Comparison of ENCODE assay signal across 12 mouse cellular contexts in genomic region chr11:109500206-109500605, GRCm38 (mm10). TPM values are rescaled to one million over a fixed set of nuclear protein-coding genes. Genes with fewer than 3 reads are reported as not detected.
A peak's percentile ranks its signal among the peaks of the same experiment; 100 is the strongest.
DNase-seq lines count a peak whose midpoint lies in the region.
"Had no signal": no experiment of that assay in that cellular context is flagged by ENCODE, and none has a peak within 500 bp of the region (broad histone marks: within the 10 kb centered on the region; RNA-seq: fewer than 3 reads in every experiment).

No protein-coding gene starts in this region.

- H3K4me1 ChIP-seq in heart, embryonic 10.5 days: peaks cover 22% of the 10 kb centered on the region

- H3K9me3 ChIP-seq in heart, embryonic 10.5 days: no peaks in the 10 kb centered on the region
- H3K9me3 ChIP-seq: hindbrain, embryonic 13.5 days; liver, embryonic 13.5 days had no signal

- H3K36me3 ChIP-seq in heart, embryonic 10.5 days: no peaks in the 10 kb centered on the region
- H3K36me3 ChIP-seq: hindbrain, embryonic 13.5 days; liver, embryonic 13.5 days had no signal

- DNase-seq in heart, adult 8-10 months (ENCODE audit: low spot score): peak; percentile 62
- no peak for DNase-seq in heart, embryonic 10.5 days (ENCODE audit: low spot score)
- peak; percentile 34 to 48 for DNase-seq in adrenal gland, postnatal 36 days
- DNase-seq in cerebellum, adult 9-11 months: peak; percentile 85
- peak; percentile 61 for DNase-seq in kidney, postnatal 10 days
- DNase-seq in frontal cortex, postnatal 14 days (ENCODE audit: low spot score in 2 of 2): no peak
- DNase-seq in frontal cortex, postnatal 10 days (ENCODE audit: low spot score in 2 of 2): no peak
- DNase-seq: liver, embryonic 13.5 days had no signal

- 0 out of 2 replicates have a peak, but pooled peaks cover 4% of the 10 kb centered on the region for H3K27me3 ChIP-seq in heart, embryonic 10.5 days (ENCODE audit: insufficient read depth, poor library complexity, severe bottlenecking)
- H3K27me3 ChIP-seq: CH12.LX; liver, embryonic 13.5 days; Patski had no signal

- no peak overlapping the region for H3K4me3 ChIP-seq in heart, embryonic 10.5 days
- H3K4me3 ChIP-seq: hindbrain, embryonic 13.5 days; liver, embryonic 13.5 days had no signal

- WGBS in heart, embryonic 10.5 days: 88% methylated on average over 5 of the region's 5 CpGs

- no peak overlapping the region for H3K27ac ChIP-seq in heart, embryonic 10.5 days
- H3K27ac ChIP-seq: hindbrain, embryonic 13.5 days; liver, embryonic 13.5 days; stomach, postnatal 0 days had no signal

RNA-seq across cellular contexts. Expression of gene Slc16a6, which starts 26.8 kb away (rescaled TPM):
- total RNA-seq in heart, adult 8-10 months (2022): 10 to 100 TPM in 2 of 4 experiments, 1 to 10 TPM in 2; 6.4 to 12.9 (median 10.0) TPM
- polyA plus RNA-seq in heart, embryonic 10.5 days (2016; fragmentation: Nextera tagmentation; extraction: Ambion mirVana): 12.7 and 16.5 TPM in 2 replicates
- total RNA-seq in adrenal gland, postnatal 36 days (2021): 1 to 10 TPM in 1 of 2 experiments, under 1 TPM in 1; 0.43 to 1.5 TPM

RNA-seq across cellular contexts. Expression of gene Arsg, which starts 27.0 kb away (rescaled TPM):
- 1 to 10 TPM in 3 of 4 experiments, under 1 TPM in 1; 0.87 to 2.7 (median 1.8) TPM for total RNA-seq in heart, adult 8-10 months (2022)
- polyA plus RNA-seq in heart, embryonic 10.5 days (2016; fragmentation: Nextera tagmentation; extraction: Ambion mirVana): 3.3 and 4.6 TPM in 2 replicates
- 1 to 10 TPM; 5.3 to 7.1 TPM for total RNA-seq in adrenal gland, postnatal 36 days (2021)

Comparison
In these comparisons a context has a peak if more than half of its experiments do, and no peak if none do; other contexts are left out.
1. DNase-seq: peak in heart, adult 8-10 months (single experiment), adrenal gland, postnatal 36 days (2 of 2), cerebellum, adult 9-11 months (single experiment) and kidney, postnatal 10 days (single experiment); none in heart, embryonic 10.5 days (single experiment), frontal cortex, postnatal 14 days (0 of 2) and frontal cortex, postnatal 10 days (0 of 2).